Mouse (Mus musculus) intestine, postnatal 0 days (tissue): ENCODE measurements at regions not wholly inside any gene's neighbourhood (a gene's known extent, or its start where the extent isn't known, plus 50 kb on each side); places are given as distances from the start of the nearest gene placed in this dataset.

ENCODE experiments used
- ATAC-seq: fragments of 200-750 bp; cut with Nextera tagmentation; 2 replicates; pipeline ENCODE4 v1.8.0; 2017; ENCODE audit warnings: mild to moderate bottlenecking, moderate TSS enrichment, moderate library complexity
- H3K27ac ChIP-seq: fragments of 300-500 bp; sonication (generic); 2 replicates; pipeline ENCODE4 v1.5.1; 2014; ENCODE audit warnings: mild to moderate bottlenecking, low read depth, low read length, moderate library complexity
- H3K27me3 ChIP-seq: fragments of 300-500 bp; sonication (generic); replicated peaks from 2 replicates; pipeline ENCODE4 v1.6.1; 2014; ENCODE audit warnings: low read length, mixed read lengths; ENCODE audit not compliant: control insufficient read depth, insufficient read depth
- H3K36me3 ChIP-seq: fragments of 300-500 bp; sonication (generic); 2 replicates; pipeline ENCODE4 v1.6.1; 2014; ENCODE audit warnings: mild to moderate bottlenecking, moderate library complexity; ENCODE audit not compliant: control insufficient read depth, insufficient read depth
- H3K4me1 ChIP-seq: fragments of 300-500 bp; sonication (generic); replicated peaks from 2 replicates; pipeline ENCODE4 v1.6.1; 2014; ENCODE audit warnings: antibody characterized with exemption, low read length, mixed read lengths; ENCODE audit not compliant: control insufficient read depth, insufficient read depth
- H3K4me2 ChIP-seq: fragments of 300-500 bp; sonication (generic); replicated peaks from 2 replicates; pipeline ENCODE4 v1.6.1; 2014; ENCODE audit warnings: low read depth, mild to moderate bottlenecking, moderate library complexity
- H3K4me3 ChIP-seq: fragments of 300-500 bp; sonication (generic); 2 replicates; pipeline ENCODE4 v1.5.1; 2014; ENCODE audit warnings: low read depth, low read length
- H3K9ac ChIP-seq: fragments of 300-500 bp; sonication (generic); 2 replicates; pipeline ENCODE4 v1.6.1; 2014; ENCODE audit warnings: mild to moderate bottlenecking, low read depth, low read length
- H3K9me3 ChIP-seq: fragments of 300-500 bp; sonication (generic); 2 replicates; pipeline ENCODE4 v1.6.1; 2016; ENCODE audit warnings: mixed run types; ENCODE audit not compliant: control insufficient read depth
- CTCF ChIP-seq: sonication (generic); IDR thresholded peaks from 2 replicates; pipeline ENCODE4 v1.5.1; 2016; ENCODE audit warnings: low read depth, mild to moderate bottlenecking, control low read depth, antibody characterized with exemption, moderate library complexity
- WGBS: fragments of 180-500 bp; shearing (Covaris S2); extraction: QIAGEN DNeasy Blood & Tissue Kit; methylation state at CpG from one replicate; pipeline ENCODE4 v1.1.7; 2014; 5-methylcytosine and 5-hydroxymethylcytosine counted together

GRCm38 (mm10) chr4:52752838-52753509 lies 61.4 kb upstream of the Olfr275 start:
- ATAC-seq: no peak
- Histone ChIP-seq H3K36me3 (no peaks in the 10 kb centered on the region), H3K4me3 (no peak overlapping the region), H3K27me3 (no peaks in the 10 kb centered on the region), H3K4me1 (no peaks in the 10 kb centered on the region), H3K4me2 (no peak overlapping the region), H3K9ac (no peak overlapping the region), H3K27ac (no peak overlapping the region), H3K9me3 (no peaks in the 10 kb centered on the region)
- no peak for TF ChIP-seq CTCF
- WGBS: 80% methylated on average over 8 of the region's 8 CpGs
